Mouse (Mus musculus): ENCODE results near the gene Gm13279.
"Not testable (repeated sequence)": the region's sequence is repeated elsewhere in the genome, so short reads cannot be mapped to it uniquely, and the experiment has no call there.

The Gm13279 gene

DNA sequence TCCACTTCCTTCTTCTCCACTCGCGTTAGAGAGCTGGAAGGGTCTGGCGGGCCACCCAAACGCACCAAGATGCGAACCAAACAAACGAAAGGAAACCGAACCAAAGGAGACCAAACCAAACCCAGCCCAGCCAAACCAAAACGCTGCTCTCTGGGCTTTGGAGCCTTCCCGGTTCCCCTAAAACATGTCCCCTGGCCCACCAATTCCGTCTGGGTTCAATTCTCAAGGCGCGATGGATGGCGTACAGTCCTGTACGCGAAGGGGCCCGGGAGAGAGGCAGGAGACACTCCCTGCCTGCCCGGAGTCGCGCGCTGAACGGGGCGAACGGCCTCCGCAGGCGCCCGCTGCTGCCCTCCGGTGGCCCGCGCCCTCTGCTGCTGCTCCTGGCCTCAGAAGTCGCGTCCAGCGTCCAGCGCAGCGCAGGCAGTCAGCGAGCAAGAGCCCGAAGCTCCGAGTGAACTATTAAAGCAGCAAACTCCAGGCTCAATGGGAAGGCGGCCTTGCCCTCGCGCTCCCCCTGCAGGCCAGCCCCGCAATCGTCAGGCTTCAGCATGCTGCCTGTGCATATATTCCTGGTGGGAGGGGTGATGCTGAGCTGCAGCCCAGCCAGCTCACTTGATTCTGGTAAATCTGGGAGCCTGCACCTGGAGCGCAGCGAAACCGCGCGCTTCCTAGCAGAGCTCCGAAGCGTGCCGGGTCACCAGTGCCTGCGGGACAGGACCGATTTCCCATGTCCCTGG, 3.1 kb upstream of the Gm13279 start, which contains the start of gene Gm13275:
Gene Gm13275, plus strand, starts transcription at position 552 of the 740 bp plus-strand sequence.
- DNase-seq (ENCODE audit: low spot score), result peak; percentile 69

- DNase-seq (ENCODE audit: low spot score), result not testable (repeated sequence)
Measured at GRCm38 (mm10) chr4:88799365-88799764, 2.2 kb downstream of the Gm13279 start, which contains the start of gene Gm13285. Gene Gm13285, plus strand, starts transcription at chr4:88799665.

DNA sequence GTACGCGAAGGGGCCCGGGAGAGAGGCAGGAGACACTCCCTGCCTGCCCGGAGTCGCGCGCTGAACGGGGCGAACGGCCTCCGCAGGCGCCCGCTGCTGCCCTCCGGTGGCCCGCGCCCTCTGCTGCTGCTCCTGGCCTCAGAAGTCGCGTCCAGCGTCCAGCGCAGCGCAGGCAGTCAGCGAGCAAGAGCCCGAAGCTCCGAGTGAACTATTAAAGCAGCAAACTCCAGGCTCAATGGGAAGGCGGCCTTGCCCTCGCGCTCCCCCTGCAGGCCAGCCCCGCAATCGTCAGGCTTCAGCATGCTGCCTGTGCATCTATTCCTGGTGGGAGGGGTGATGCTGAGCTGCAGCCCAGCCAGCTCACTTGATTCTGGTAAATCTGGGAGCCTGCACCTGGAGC, 5.8 kb downstream of the Gm13279 start, which contains the start of gene Gm13287:
Gene Gm13287, plus strand, starts transcription at position 301 of the 400 bp plus-strand sequence.
- not testable (repeated sequence) for DNase-seq (ENCODE audit: low spot score)

- DNase-seq (ENCODE audit: low spot score), result not testable (repeated sequence)
Measured at GRCm38 (mm10) chr4:88805231-88805630, 8.0 kb downstream of the Gm13279 start, which contains the start of gene Gm13288. Gene Gm13288, plus strand, starts transcription at chr4:88805531.

DNA sequence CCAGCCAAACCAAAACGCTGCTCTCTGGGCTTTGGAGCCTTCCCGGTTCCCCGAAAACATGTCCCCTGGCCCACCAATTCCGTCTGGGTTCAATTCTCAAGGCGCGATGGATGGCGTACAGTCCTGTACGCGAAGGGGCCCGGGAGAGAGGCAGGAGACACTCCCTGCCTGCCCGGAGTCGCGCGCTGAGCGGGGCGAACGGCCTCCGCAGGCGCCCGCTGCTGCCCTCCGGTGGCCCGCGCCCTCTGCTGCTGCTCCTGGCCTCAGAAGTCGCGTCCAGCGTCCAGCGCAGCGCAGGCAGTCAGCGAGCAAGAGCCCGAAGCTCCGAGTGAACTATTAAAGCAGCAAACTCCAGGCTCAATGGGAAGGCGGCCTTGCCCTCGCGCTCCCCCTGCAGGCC, 8.6 kb downstream of the Gm13279 start:
- DNase-seq (ENCODE audit: low spot score), result not testable (repeated sequence)

DNA sequence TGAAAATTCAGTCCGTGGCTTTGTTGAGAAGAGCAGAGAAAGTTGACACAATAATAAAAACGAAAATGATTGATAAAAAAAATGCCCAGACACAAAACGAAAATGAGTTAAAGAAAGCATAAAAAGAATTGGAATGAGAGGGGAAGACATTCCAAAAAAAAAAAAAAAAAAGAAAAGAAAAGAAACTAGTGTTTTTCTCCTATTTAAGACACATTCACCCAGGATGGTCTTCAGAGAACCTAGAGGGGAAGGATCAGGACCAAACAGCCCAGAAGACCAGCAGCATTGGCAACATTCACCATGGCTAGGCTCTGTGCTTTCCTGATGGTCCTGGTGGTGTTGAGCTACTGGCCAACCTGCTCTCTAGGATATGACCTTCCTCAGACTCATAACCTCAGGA, 18.7 kb downstream of the Gm13279 start, which contains the start of gene Ifna7:
Gene Ifna7, plus strand, starts transcription at position 301 of the 400 bp plus-strand sequence.
- DNase-seq (ENCODE audit: low spot score), result no peak

GRCm38 (mm10) chr4:88819659-88820058, 22.5 kb downstream of the Gm13279 start, which contains the start of gene Ifna11:
Gene Ifna11, plus strand, starts transcription at chr4:88819959.
- no peak for DNase-seq (ENCODE audit: low spot score)

DNA sequence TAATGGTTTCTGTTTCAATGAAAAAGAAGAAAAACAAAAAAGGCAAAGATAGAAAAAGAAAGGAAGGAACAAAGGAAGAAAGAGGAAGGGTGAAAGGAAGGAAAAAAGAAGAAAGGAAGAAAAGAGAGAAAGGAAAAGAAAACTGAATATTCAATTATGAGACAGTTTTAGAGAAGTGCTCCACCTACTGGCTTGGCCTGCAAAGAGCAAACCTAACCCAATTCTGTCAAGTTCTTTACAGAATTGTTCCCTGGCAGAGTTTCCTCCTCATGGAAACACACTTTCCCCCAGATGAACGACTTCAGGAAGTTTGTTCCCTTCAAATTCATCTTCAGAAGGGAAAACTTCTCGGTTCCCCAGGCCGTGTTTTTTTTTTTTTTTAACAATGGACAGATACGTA, 25.8 kb downstream of the Gm13279 start:
- no peak for DNase-seq (ENCODE audit: low spot score)

DNA sequence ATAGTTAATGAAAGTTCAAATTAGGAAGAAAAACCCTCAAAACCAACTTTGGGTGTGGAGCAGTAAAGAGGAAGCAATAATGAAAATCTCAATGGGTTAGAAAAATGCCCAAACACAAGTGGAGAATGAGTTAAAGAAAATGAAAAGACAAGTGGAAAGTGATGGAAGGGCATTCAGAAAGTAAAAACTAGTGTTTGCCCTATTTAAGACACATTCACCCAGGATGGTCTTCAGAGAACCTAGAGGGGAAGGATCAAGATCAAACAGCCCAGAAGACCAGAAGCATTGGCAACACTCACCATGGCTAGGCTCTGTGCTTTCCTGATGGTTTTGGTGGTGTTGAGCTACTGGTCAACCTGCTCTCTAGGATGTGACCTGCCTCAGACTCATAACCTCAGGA, 29.9 kb downstream of the Gm13279 start, which contains the start of gene Ifna6:
Gene Ifna6, plus strand, starts transcription at position 301 of the 400 bp plus-strand sequence.
- DNase-seq (ENCODE audit: low spot score), result not testable (repeated sequence)

- peak; percentile 42 for DNase-seq (ENCODE audit: low spot score)
Measured at GRCm38 (mm10) chr4:88830523-88830922, 33.3 kb downstream of the Gm13279 start.

DNA sequence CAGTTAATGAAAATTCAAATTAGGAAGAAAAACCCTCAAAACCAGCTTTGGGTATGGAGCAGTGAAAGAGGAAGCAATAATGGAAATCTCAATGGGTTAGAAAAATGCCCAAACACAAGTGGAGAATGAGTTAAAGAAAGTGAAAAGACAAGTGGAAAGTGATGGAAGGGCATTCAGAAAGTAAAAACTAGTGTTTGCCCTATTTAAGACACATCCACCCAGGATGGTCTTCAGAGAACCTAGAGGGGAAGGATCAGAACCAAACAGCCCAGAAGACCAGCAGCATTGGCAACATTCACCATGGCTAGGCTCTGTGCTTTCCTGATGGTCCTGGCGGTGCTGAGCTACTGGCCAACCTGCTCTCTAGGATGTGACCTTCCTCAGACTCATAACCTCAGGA, 38.0 kb downstream of the Gm13279 start, which contains the start of gene Ifna5:
Gene Ifna5, plus strand, starts transcription at position 301 of the 400 bp plus-strand sequence.
- DNase-seq (ENCODE audit: low spot score), result not testable (repeated sequence)

DNA sequence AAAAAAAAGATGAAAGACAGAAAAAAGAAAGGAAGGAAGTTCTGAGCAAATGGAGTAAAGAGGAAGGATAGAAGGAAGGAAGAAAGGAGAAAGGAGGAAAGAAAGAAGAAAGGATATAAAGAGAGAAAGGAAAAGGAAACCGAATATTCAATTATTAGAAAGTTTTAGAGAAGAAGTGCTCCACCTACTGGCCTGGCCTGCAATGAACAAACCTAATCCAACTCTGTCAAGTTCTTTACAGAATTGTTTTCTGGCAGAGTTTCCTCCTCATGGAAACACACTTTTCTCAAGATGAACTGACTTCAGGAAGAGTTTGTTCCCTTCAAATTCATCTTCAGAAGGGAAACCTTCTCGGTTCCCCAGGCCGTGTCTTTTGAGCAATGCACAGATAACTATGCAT, 41.6 kb downstream of the Gm13279 start:
- DNase-seq (ENCODE audit: low spot score), result no peak

- DNase-seq (ENCODE audit: low spot score), result no peak
Measured at GRCm38 (mm10) chr4:88840058-88840457, 42.9 kb downstream of the Gm13279 start.

GRCm38 (mm10) chr4:88841438-88841911, 44.3 kb downstream of the Gm13279 start, which contains the start of gene Ifna4:
Gene Ifna4, plus strand, starts transcription at chr4:88841861.
- DNase-seq (ENCODE audit: low spot score), result no peak

- DNase-seq (ENCODE audit: low spot score), result no peak
Measured at GRCm38 (mm10) chr4:88845334-88845733, 48.1 kb downstream of the Gm13279 start.

All from testis, postnatal 10 days (tissue).